Mouse (Mus musculus): Measurements from ENCODE around the gene Narfl.

- TF ChIP-seq CHD2 (IDR thresholded peaks at IDR 0.05; ENCODE audit: low read depth, low read length) (no peak), MAFK (IDR thresholded peaks at IDR 0.05; ENCODE audit: insufficient read depth, low read depth, low read length) (no peak), HCFC1 (IDR thresholded peaks at IDR 0.05; ENCODE audit: borderline replicate concordance, insufficient read depth, low read length) (no peak)
Measured at GRCm38 (mm10) chr17:25735745-25736144, 37.8 kb upstream of the Narfl start, which contains the start of gene Mslnl.

Measured in ES-E14 (cell line).